Mouse (Mus musculus) embryo, embryonic 10 days (tissue): ENCODE results near the gene Zc3h12a.

ENCODE experiments used
- DNase-seq: peaks from one replicate; pipeline ENCODE4 v3.0.0-alpha.2; 2015; ENCODE audit warnings: low spot score

The Zc3h12a gene

DNA sequence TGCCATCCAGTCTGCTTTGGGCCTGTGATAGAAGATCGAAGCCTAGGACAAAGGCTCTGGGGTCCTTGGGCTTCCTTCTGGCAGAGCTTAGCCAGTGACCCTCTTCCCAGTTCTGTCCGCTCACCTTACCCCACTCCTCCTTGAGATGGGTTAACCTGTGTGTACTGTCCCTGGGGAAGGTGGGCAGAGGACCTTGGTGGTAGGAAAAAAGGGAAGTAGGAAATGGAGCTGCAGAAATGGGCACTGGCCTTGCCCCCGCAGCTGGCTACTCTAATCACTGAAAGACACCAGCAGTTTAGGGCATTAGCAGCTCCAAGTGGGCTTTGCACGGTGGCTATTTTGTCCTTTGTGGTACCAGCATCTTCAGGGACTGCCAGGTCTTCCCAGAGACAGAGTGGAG is 12.6 kb downstream of the Zc3h12a start:
- DNase-seq = no peak

GRCm38 (mm10) chr4:125114638-125115037 is 13.0 kb downstream of the Zc3h12a start:
- peak; percentile 90 for DNase-seq

DNA sequence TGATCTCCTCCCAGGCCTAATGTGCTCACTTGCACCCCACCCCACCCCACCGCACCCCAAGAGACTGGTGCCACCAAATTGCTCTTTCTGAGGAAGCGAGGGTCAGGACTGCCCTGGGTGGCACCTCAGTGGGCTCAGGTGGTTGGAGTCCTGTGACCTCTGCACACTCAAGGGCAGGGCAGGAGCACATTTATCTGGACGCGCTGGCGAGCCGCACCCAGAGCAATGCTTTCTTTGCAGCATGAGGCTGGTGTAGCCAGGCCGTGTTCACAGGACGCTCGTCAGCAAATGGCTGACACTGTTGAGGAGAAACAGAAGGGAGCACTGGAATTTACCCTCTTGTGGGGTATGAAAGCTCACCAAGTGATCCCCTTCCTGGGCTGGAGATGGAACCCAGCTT is 22.3 kb downstream of the Zc3h12a start:
- no peak for DNase-seq

DNA sequence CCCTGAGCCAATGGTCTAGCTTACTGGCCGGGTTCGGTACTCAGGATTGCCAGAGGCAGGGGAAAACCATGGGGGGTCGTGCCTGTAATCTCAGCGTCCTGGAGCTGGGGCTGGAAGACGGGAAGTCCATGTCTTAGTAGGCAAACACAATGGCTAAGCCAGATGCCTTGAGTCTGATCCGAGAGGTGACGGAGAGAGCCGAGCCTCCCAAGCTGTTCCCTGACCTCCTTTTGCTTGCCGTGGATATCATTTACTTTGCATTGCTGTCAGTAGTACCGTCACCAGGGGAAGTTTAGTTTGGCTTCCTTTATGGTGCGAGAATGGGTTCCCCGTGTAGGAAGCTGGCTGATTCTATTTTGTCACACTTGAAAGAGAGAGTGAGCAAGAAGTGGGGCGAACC is 26.3 kb downstream of the Zc3h12a start:
- no peak for DNase-seq

GRCm38 (mm10) chr4:125099458-125099857 is 28.2 kb downstream of the Zc3h12a start:
- peak; percentile 89 for DNase-seq

GRCm38 (mm10) chr4:125097412-125097811 is 30.2 kb downstream of the Zc3h12a start:
- DNase-seq = no peak

- no peak for DNase-seq
Measured at GRCm38 (mm10) chr4:125096066-125096465, 31.6 kb downstream of the Zc3h12a start.

GRCm38 (mm10) chr4:125093031-125093430 is 34.6 kb downstream of the Zc3h12a start:
- DNase-seq = no peak

DNA sequence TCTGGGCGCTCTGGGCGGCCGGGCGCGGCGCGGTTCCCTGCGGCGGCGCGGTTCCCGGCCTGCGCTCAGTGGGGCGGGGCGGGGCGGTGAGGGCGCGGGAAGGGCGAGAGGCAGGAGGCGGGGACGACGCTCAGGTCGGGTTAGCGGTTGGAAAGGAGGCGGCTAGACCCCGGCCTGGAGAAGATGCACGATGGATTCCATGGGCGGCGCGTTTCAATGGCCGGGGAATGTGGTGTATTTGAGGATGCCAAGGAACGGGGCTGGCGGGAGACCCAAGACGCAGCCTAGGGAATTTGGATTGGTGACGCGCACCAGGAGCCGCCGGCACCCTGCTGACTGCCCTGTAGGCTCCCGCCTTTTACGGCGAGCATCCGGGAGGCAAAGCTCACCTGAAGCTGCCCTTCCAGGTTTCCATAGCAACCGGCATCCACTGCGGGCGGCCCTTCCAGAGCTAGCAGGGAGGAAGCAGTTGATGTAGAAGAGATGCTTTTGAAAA is 42.2 kb downstream of the Zc3h12a start:
- DNase-seq = peak; percentile 78

DNA sequence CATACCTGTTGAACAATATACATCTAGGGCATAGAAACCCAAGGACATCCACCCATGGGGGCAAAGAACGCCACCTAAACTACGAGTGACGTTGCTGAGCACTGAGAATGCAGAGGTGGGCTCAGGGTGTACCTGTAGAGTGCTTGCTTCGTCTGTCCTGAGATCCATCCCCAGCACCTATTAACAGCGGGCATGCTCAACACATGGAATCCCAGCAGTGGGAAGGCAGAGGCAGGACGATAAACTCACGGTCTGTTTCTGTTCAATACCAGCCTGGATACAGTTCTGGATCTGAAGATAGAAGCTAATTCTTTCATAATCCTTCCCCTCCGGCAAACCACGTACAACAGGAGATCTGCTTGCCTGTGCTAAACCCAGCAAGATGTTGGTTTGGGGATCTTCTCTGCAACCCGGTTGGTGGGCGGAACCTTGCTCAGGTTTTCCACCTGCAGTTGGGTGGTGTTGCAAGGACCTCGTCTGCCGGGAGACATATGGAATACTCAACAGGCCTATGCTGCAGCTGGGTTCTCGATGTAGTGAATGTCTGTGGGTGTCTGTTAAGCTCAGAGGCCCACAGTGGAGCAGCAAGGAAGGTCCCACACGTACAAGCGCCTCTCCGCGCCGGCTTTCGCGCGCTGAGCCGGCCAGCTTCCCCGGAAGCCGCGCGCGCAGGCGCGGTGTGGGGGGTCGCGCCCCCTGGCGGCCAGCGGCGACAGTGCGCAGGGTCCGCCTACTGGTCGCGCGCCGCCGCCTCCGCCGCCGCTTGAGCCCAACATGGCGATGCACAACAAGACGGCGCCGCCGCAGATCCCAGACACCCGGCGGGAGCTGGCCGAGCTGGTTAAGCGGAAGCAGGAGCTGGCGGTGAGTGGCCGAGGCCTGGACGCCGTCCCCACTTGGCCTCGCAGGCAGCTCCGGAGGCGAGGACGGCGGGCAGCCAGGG is 43.0 kb downstream of the Zc3h12a start, which contains the start of gene Meaf6:
Gene Meaf6, plus strand, starts transcription at position 732 of the 943 bp plus-strand sequence.
- peak; percentile 90 for DNase-seq

DNA sequence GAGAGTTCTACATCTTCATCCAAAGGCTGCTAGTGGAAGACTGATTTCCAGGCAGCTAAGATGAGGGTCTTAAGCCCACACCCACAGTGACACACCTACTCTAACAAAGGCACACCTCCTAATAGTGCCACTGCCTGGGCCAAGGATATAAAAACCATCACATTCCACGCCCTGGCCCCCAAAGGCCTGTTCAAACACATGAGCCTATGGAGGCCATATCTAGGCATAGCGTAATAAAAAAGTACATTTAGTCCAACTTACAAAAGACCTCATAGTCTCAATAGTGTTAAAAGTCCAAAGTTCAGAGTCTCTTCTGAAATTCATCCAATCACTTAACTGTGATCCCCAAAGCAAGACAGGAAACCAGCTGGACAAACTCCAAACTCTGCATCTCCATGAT is 48.9 kb downstream of the Zc3h12a start:
- DNase-seq = no peak

GRCm38 (mm10) chr4:125077700-125078099 is 49.9 kb downstream of the Zc3h12a start:
- DNase-seq = no peak
